Mouse (Mus musculus): Measurements from ENCODE around the gene Gm21209. TPM values are rescaled to one million over a fixed set of nuclear protein-coding genes. Genes with fewer than 3 reads are reported as not detected.
"Not testable (repeated sequence)": the region's sequence is repeated elsewhere in the genome, so short reads cannot be mapped to it uniquely, and the experiment has no call there.

Gene Gm21209
- not detected for total RNA-seq (2021)
- long read RNA-seq, experiment 1, result 0 reads
- long read RNA-seq, experiment 2, result 0 reads

DNA sequence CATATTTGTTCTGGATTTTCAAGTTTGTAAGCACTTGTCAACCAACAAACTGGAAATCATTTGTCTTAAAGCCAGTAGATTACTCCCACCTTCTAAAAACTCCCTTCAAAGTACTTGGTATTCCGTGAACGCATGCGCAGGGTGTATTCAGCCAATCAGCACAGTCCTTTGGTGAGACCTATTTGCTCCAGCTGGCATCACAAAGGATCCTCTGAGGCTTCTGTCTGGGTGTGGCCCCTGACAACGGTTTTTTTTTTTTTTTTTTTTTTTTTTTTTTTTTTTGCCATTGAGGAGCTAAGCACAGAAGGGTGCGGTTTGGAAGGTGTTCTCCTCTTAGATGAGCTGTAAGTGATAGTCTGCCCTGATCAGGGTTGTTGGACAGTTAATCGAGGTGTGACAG lies at the start of gene Gm21209:
Gm21209 (plus strand) TSS at position 301 of the 400 bp plus-strand sequence.
- DNase-seq, result not testable (repeated sequence)

Measured in adrenal gland, postnatal 10 days (tissue).